ENCODE assay signal across 8 mouse cellular contexts in genomic region chr9:103364601-103365289, GRCm38 (mm10). TPM values are rescaled to one million over a fixed set of nuclear protein-coding genes. Genes with fewer than 3 reads are reported as not detected.
DNase-seq lines count a peak whose midpoint lies in the region; ATAC-seq and TF ChIP-seq lines count a peak whose summit lies in the region.

No protein-coding gene starts in this region.

- H3K36me3 ChIP-seq in heart, embryonic 12.5 days = peaks cover 21% of the 10 kb centered on the region
- H3K36me3 ChIP-seq in kidney, embryonic 16.5 days (ENCODE audit: insufficient read depth, low read length) = peaks cover 14% of the 10 kb centered on the region
- peaks cover 21% of the 10 kb centered on the region for H3K36me3 ChIP-seq in liver, embryonic 13.5 days
- H3K36me3 ChIP-seq in stomach, embryonic 15.5 days = 0 out of 2 replicates have a peak, but pooled peaks cover 3% of the 10 kb centered on the region

- no peak for TF ChIP-seq POLR2A in embryonic fibroblast, embryonic 13.5 days (IDR thresholded peaks at IDR 0.05; ENCODE audit: low read depth, low read length)

- H3K27me3 ChIP-seq in heart, embryonic 12.5 days (replicated peaks) = no peaks in the 10 kb centered on the region
- H3K27me3 ChIP-seq in kidney, embryonic 16.5 days (ENCODE audit: insufficient read depth, low read length) = no peaks in the 10 kb centered on the region
- no peaks in the 10 kb centered on the region for H3K27me3 ChIP-seq in liver, embryonic 13.5 days
- no peaks in the 10 kb centered on the region for H3K27me3 ChIP-seq in stomach, embryonic 15.5 days (replicated peaks)

- peak overlapping the region; percentile 79 for H3K4me2 ChIP-seq in heart, embryonic 12.5 days
- peak overlapping the region; percentile 76 for H3K4me2 ChIP-seq in kidney, embryonic 16.5 days (replicated peaks; ENCODE audit: low read depth, low read length)
- H3K4me2 ChIP-seq in liver, embryonic 13.5 days = peak overlapping the region; percentile 99
- peak overlapping the region; percentile 76 for H3K4me2 ChIP-seq in stomach, embryonic 15.5 days

- H3K9me3 ChIP-seq in heart, embryonic 12.5 days (replicated peaks) = no peaks in the 10 kb centered on the region
- H3K9me3 ChIP-seq in kidney, embryonic 16.5 days (ENCODE audit: low read length) = no peaks in the 10 kb centered on the region
- H3K9me3 ChIP-seq in liver, embryonic 13.5 days (replicated peaks) = no peaks in the 10 kb centered on the region
- H3K9me3 ChIP-seq in stomach, embryonic 15.5 days = no peaks in the 10 kb centered on the region

- peak overlapping the region; percentile 99 for H3K9ac ChIP-seq in heart, embryonic 12.5 days
- peak overlapping the region; percentile 96 for H3K9ac ChIP-seq in kidney, embryonic 16.5 days (replicated peaks; ENCODE audit: low read length)
- H3K9ac ChIP-seq in liver, embryonic 13.5 days = peak overlapping the region; percentile 96
- H3K9ac ChIP-seq in stomach, embryonic 15.5 days = peak overlapping the region; percentile 84

- H3K27ac ChIP-seq in embryonic fibroblast, embryonic 13.5 days (ENCODE audit: insufficient read depth, low read length) = peak overlapping the region; percentile 97
- peak overlapping the region; percentile 99 for H3K27ac ChIP-seq in heart, embryonic 12.5 days (ENCODE audit: poor library complexity, severe bottlenecking)
- H3K27ac ChIP-seq in kidney, embryonic 16.5 days (ENCODE audit: low read length) = peak overlapping the region; percentile 98
- H3K27ac ChIP-seq in liver, embryonic 13.5 days = peak overlapping the region; percentile 97
- H3K27ac ChIP-seq in stomach, embryonic 15.5 days = peak overlapping the region; percentile 97

- TF ChIP-seq CTCF in embryonic fibroblast, embryonic 13.5 days (IDR thresholded peaks at IDR 0.05; ENCODE audit: borderline replicate concordance, insufficient read depth, low read length) = no peak

- peaks cover 8% of the 10 kb centered on the region; the same call in 1 of the 2 replicates for H3K4me1 ChIP-seq in embryonic fibroblast, embryonic 13.5 days (ENCODE audit: control insufficient read depth, insufficient read depth, low read length)
- H3K4me1 ChIP-seq in heart, embryonic 12.5 days (replicated peaks) = peaks cover 25% of the 10 kb centered on the region
- peaks cover 19% of the 10 kb centered on the region for H3K4me1 ChIP-seq in kidney, embryonic 16.5 days (ENCODE audit: insufficient read depth, low read length)
- peaks cover 53% of the 10 kb centered on the region for H3K4me1 ChIP-seq in liver, embryonic 13.5 days (replicated peaks)
- H3K4me1 ChIP-seq in stomach, embryonic 15.5 days = peaks cover 7% of the 10 kb centered on the region

- peak; percentile 58 for ATAC-seq in heart, embryonic 12.5 days (ENCODE audit: insufficient number of reproducible peaks, low FRiP score)
- peak; percentile 20 for ATAC-seq in kidney, embryonic 16.5 days (ENCODE audit: low FRiP score, low TSS enrichment)
- ATAC-seq in liver, embryonic 13.5 days (ENCODE audit: low read depth) = peak; percentile 40
- ATAC-seq in stomach, embryonic 15.5 days (ENCODE audit: insufficient read depth, low FRiP score, low read depth) = peak; percentile 15

- peak; percentile 44 for DNase-seq in layer of hippocampus, adult 11-12 months (ENCODE audit: low spot score)
- no peak for DNase-seq in layer of hippocampus, adult 9-10 months (ENCODE audit: low spot score)
- peak; percentile 60 for DNase-seq in liver, embryonic 13.5 days
- DNase-seq in naive thymus-derived CD4-positive, alpha-beta T cell, adult 2 months (ENCODE audit: low read depth) = peak; percentile 58

- WGBS in heart, embryonic 12.5 days = under 1% methylated on average over 94 of the region's 94 CpGs
- 3% methylated on average over 84 of the region's 94 CpGs for WGBS in kidney, embryonic 16.5 days
- 1% methylated on average over 76 of the region's 94 CpGs for WGBS in liver, embryonic 13.5 days (ENCODE audit: insufficient replicate concordance)
- WGBS in stomach, embryonic 15.5 days = 3% methylated on average over 87 of the region's 94 CpGs

- H3K4me3 ChIP-seq in embryonic fibroblast, embryonic 13.5 days (ENCODE audit: insufficient read depth, low read length) = peak overlapping the region; percentile 100
- peak overlapping the region; percentile 95 for H3K4me3 ChIP-seq in heart, embryonic 12.5 days
- peak overlapping the region; percentile 89 for H3K4me3 ChIP-seq in kidney, embryonic 16.5 days (ENCODE audit: low read length)
- peak overlapping the region; percentile 90 for H3K4me3 ChIP-seq in liver, embryonic 13.5 days (replicated peaks)
- peak overlapping the region; percentile 80 for H3K4me3 ChIP-seq in stomach, embryonic 15.5 days (replicated peaks)

RNA-seq across cellular contexts. Expression of gene Cdv3, which starts 0.9 kb away (rescaled TPM):
- 199 and 208 TPM in 2 replicates for polyA plus RNA-seq in embryonic fibroblast, embryonic 13.5 days (2011; ENCODE audit: insufficient read length, low read depth, missing spikeins)
- polyA plus RNA-seq in heart, embryonic 12.5 days (2016; fragmentation: Nextera tagmentation; extraction: Ambion mirVana) = 97.8 and 103 TPM in 2 replicates
- 102 and 106 TPM in 2 replicates for polyA plus RNA-seq in kidney, embryonic 16.5 days (2015; fragmentation: Nextera tagmentation; extraction: Ambion mirVana)
- polyA plus RNA-seq in liver, embryonic 13.5 days (2015; fragmentation: Nextera tagmentation; extraction: Ambion mirVana) = 60.4 and 75.0 TPM in 2 replicates
- 90.6 and 98.6 TPM in 2 replicates for polyA plus RNA-seq in stomach, embryonic 15.5 days (2015; fragmentation: Nextera tagmentation; extraction: Ambion mirVana)

RNA-seq across cellular contexts. Expression of gene Topbp1, which starts 59.7 kb away (rescaled TPM):
- polyA plus RNA-seq in embryonic fibroblast, embryonic 13.5 days (2011; ENCODE audit: insufficient read length, low read depth, missing spikeins) = 67.6 and 78.8 TPM in 2 replicates
- 59.0 and 64.7 TPM in 2 replicates for polyA plus RNA-seq in heart, embryonic 12.5 days (2016; fragmentation: Nextera tagmentation; extraction: Ambion mirVana)
- polyA plus RNA-seq in kidney, embryonic 16.5 days (2015; fragmentation: Nextera tagmentation; extraction: Ambion mirVana) = 57.3 and 60.4 TPM in 2 replicates
- polyA plus RNA-seq in liver, embryonic 13.5 days (2015; fragmentation: Nextera tagmentation; extraction: Ambion mirVana) = 44.7 and 52.7 TPM in 2 replicates
- 55.9 and 62.2 TPM in 2 replicates for polyA plus RNA-seq in stomach, embryonic 15.5 days (2015; fragmentation: Nextera tagmentation; extraction: Ambion mirVana)

RNA-seq across cellular contexts. Expression of gene 1300017J02Rik, which starts 59.9 kb away (rescaled TPM):
- not detected in 2 replicates for polyA plus RNA-seq in embryonic fibroblast, embryonic 13.5 days (2011; ENCODE audit: insufficient read length, low read depth, missing spikeins)
- polyA plus RNA-seq in heart, embryonic 12.5 days (2016; fragmentation: Nextera tagmentation; extraction: Ambion mirVana) = 7.6 and 8.1 TPM in 2 replicates
- polyA plus RNA-seq in kidney, embryonic 16.5 days (2015; fragmentation: Nextera tagmentation; extraction: Ambion mirVana) = 1.6 and 1.7 TPM in 2 replicates
- 40.7 and 41.2 TPM in 2 replicates for polyA plus RNA-seq in liver, embryonic 13.5 days (2015; fragmentation: Nextera tagmentation; extraction: Ambion mirVana)
- polyA plus RNA-seq in stomach, embryonic 15.5 days (2015; fragmentation: Nextera tagmentation; extraction: Ambion mirVana) = 3.2 and 6.6 TPM in 2 replicates
